Mouse (Mus musculus): Measurements from ENCODE around the gene Zswim8. TPM values are rescaled to one million over a fixed set of nuclear protein-coding genes. Genes with fewer than 3 reads are reported as not detected.

Zswim8 gene
- polyA plus RNA-seq, 1 experiment from 2014 or later = 47.7 TPM

DNA sequence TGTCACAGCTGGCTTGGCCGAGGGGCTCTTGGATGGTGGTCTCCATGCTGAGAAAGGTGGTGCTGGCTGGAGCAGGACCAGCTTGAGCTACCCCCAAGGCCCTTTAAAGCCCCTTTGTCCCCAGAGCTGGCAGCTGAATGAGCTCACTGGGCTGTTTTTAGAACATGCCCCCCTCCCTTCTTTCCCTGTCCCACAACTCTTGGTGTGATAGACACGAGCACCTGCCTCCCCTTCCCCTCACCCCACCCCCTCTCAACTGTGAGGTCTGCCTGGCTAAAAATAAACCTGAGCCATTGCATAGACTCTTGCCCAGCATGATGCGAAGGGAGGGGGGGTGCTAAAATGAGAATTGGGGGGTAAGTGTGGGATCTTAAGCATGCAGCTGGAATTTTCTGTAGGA lies 42.9 kb upstream of the Zswim8 start:
- Histone ChIP-seq H3K9ac (replicated peaks; ENCODE audit: low read length) (no peak overlapping the region), H3K4me1 (ENCODE audit: control insufficient read depth, insufficient read depth, low read length) (peaks cover 14% of the 10 kb centered on the region), H3K27ac (replicated peaks; ENCODE audit: low read depth, low read length) (no peak overlapping the region), H3K27me3 (ENCODE audit: control insufficient read depth, insufficient read depth, low read length) (peaks cover 13% of the 10 kb centered on the region; the same call in 1 of the 2 replicates), H3K36me3 (ENCODE audit: control insufficient read depth, insufficient read depth, low read length) (no peaks in the 10 kb centered on the region), H3K9me3 (ENCODE audit: control insufficient read depth, low read length) (no peaks in the 10 kb centered on the region), H3K4me2 (ENCODE audit: low read length) (no peak overlapping the region), H3K4me3 (replicated peaks; ENCODE audit: low read depth, low read length) (no peak overlapping the region)
- 44% methylated on average over 3 of the region's 3 CpGs for whole genome bisulfite sequencing
- DNase-seq (no peak), ATAC-seq (ENCODE audit: low FRiP score, low TSS enrichment) (no peak)

DNA sequence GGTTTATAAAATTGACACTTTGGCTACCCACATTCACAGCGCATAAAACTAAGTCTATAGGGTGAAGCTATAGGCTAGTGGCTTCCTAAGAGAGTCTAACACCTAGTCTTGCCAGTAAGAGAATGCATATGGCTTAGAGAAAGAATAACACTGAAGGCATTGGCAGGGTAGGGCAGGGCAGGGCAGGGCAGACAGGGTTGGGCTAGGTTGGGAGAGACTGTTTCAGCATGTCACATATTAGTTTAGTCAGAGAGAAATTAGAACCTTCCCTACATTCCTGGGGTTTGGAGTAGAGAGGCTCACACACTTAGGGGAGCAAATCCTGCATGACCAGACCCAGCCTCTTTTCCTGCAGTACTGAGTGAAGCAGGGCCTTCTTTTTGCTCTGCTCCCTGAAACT lies 39.9 kb upstream of the Zswim8 start:
- WGBS = 67% methylated on average over 1 of the region's 1 CpGs
- H3K36me3 ChIP-seq (ENCODE audit: control insufficient read depth, insufficient read depth, low read length) = no peaks in the 10 kb centered on the region
- DNase-seq = no peak
- H3K27ac ChIP-seq (replicated peaks; ENCODE audit: low read depth, low read length) = no peak overlapping the region
- no peak overlapping the region for H3K4me2 ChIP-seq (ENCODE audit: low read length)
- ATAC-seq (ENCODE audit: low FRiP score, low TSS enrichment) = no peak
- H3K27me3 ChIP-seq (ENCODE audit: control insufficient read depth, insufficient read depth, low read length) = peaks cover 12% of the 10 kb centered on the region; the same call in 1 of the 2 replicates
- H3K4me1 ChIP-seq (ENCODE audit: control insufficient read depth, insufficient read depth, low read length) = peaks cover under 1% of the 10 kb centered on the region; the same call in 1 of the 2 replicates
- H3K9ac ChIP-seq (replicated peaks; ENCODE audit: low read length) = no peak overlapping the region
- no peaks in the 10 kb centered on the region for H3K9me3 ChIP-seq (ENCODE audit: control insufficient read depth, low read length)
- no peak overlapping the region for H3K4me3 ChIP-seq (replicated peaks; ENCODE audit: low read depth, low read length)

DNA sequence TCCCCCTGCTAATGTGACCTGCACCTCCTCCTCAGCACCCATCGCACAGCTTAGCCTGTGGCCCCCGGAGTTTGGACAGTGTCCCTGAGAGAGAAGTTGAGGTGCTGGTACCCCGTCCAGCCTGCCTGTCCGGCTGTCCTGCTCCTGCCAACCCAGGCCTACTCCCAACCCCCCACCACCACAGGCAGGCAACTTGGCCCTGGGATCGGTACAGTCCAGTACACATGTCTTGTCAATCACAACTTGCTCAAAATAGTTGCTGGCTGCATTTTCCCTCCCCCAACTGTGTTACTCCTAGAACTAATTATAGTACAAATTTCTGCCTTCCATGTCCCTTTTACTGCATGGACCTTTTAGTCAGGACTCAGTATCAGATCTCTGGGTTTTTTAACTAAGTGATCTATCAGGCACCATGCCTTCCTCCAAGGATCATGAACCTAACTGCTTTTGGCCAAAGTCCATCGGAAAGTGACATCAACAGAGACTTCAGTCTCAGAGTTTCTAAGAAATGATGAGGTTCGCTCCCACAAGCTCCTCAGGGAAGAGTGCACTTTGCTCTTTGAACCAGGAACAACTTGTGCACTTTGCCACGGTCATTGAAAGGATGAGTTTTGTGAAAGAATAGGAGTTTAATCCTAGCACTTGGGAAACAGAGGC lies 39.1 kb upstream of the Zswim8 start, which contains the start of gene Synpo2l:
TSS of gene Synpo2l (minus strand) at position 201 of the 657 bp plus-strand sequence.
- WGBS = 79% methylated on average over 8 of the region's 8 CpGs
- Histone ChIP-seq H3K9me3 (ENCODE audit: control insufficient read depth, low read length) (no peaks in the 10 kb centered on the region), H3K4me1 (ENCODE audit: control insufficient read depth, insufficient read depth, low read length) (no peaks in the 10 kb centered on the region), H3K27me3 (ENCODE audit: control insufficient read depth, insufficient read depth, low read length) (peaks cover 5% of the 10 kb centered on the region; the same call in 1 of the 2 replicates), H3K4me3 (replicated peaks; ENCODE audit: low read depth, low read length) (no peak within 1 kb of the TSS), H3K27ac (replicated peaks; ENCODE audit: low read depth, low read length) (no peak within 1 kb of the TSS), H3K36me3 (ENCODE audit: control insufficient read depth, insufficient read depth, low read length) (no peaks in the 10 kb centered on the region), H3K9ac (replicated peaks; ENCODE audit: low read length) (no peak within 1 kb of the TSS), H3K4me2 (ENCODE audit: low read length) (no peak within 1 kb of the TSS)
- no peak for ATAC-seq (ENCODE audit: low FRiP score, low TSS enrichment)
- no peak for DNase-seq

DNA sequence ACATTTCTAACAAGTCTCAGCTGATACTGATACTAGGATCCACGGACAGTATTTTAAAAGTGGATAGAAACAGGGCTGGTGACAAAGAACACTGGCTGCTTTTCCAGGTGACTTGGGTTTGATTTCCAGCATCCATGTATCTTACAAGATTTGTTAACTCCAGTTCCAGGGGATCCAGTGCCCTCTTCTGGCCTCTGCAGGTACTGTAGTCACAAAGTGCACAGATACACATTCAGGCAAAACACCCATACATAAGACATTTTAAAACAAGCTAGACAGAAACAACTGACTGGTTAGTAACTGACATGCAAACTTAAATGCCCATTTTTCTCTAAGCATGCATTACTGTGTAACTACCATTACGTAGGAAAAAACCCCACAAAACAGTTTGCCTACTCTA lies 34.4 kb upstream of the Zswim8 start:
- H3K9ac ChIP-seq (replicated peaks; ENCODE audit: low read length) = no peak overlapping the region
- peaks cover 19% of the 10 kb centered on the region for H3K36me3 ChIP-seq (ENCODE audit: control insufficient read depth, insufficient read depth, low read length)
- 88% methylated on average over 2 of the region's 2 CpGs for WGBS
- H3K27ac ChIP-seq (replicated peaks; ENCODE audit: low read depth, low read length) = no peak overlapping the region
- no peaks in the 10 kb centered on the region for H3K9me3 ChIP-seq (ENCODE audit: control insufficient read depth, low read length)
- peaks cover 16% of the 10 kb centered on the region for H3K4me1 ChIP-seq (ENCODE audit: control insufficient read depth, insufficient read depth, low read length)
- no peak for ATAC-seq (ENCODE audit: low FRiP score, low TSS enrichment)
- DNase-seq = peak; percentile 51
- H3K4me2 ChIP-seq (ENCODE audit: low read length) = peak overlapping the region; percentile 71; the same call in 1 of the 2 replicates
- no peaks in the 10 kb centered on the region for H3K27me3 ChIP-seq (ENCODE audit: control insufficient read depth, insufficient read depth, low read length)
- H3K4me3 ChIP-seq (replicated peaks; ENCODE audit: low read depth, low read length) = no peak overlapping the region

DNA sequence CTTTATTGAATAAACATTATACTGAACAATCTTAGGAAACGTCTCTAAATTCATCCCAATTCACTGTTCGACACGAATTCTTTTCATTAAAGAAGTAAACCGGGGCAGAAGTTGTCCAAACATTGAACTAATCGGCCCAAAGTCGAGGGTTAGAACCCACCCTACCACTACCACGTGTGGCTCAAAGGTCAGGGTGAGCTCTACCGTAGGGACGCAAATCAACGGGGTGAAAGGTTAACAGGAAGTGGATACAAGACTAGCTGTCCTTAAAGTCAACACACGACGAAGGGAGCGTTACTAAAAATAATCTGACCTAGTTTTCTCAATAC lies 33.7 kb upstream of the Zswim8 start:
- DNase-seq = no peak
- peaks cover 26% of the 10 kb centered on the region for H3K36me3 ChIP-seq (ENCODE audit: control insufficient read depth, insufficient read depth, low read length)
- peaks cover 16% of the 10 kb centered on the region for H3K4me1 ChIP-seq (ENCODE audit: control insufficient read depth, insufficient read depth, low read length)
- peak overlapping the region; percentile 89 for H3K4me3 ChIP-seq (replicated peaks; ENCODE audit: low read depth, low read length)
- H3K27ac ChIP-seq (replicated peaks; ENCODE audit: low read depth, low read length) = peak overlapping the region; percentile 52; the same call in 1 of the 2 replicates
- no peaks in the 10 kb centered on the region for H3K27me3 ChIP-seq (ENCODE audit: control insufficient read depth, insufficient read depth, low read length)
- peak; percentile 79 for ATAC-seq (ENCODE audit: low FRiP score, low TSS enrichment)
- no peaks in the 10 kb centered on the region for H3K9me3 ChIP-seq (ENCODE audit: control insufficient read depth, low read length)
- no peak overlapping the region; the same call in 1 of the 2 replicates for H3K9ac ChIP-seq (replicated peaks; ENCODE audit: low read length)
- peak overlapping the region; percentile 71 for H3K4me2 ChIP-seq (ENCODE audit: low read length)
- 12% methylated on average over 13 of the region's 13 CpGs for WGBS

DNA sequence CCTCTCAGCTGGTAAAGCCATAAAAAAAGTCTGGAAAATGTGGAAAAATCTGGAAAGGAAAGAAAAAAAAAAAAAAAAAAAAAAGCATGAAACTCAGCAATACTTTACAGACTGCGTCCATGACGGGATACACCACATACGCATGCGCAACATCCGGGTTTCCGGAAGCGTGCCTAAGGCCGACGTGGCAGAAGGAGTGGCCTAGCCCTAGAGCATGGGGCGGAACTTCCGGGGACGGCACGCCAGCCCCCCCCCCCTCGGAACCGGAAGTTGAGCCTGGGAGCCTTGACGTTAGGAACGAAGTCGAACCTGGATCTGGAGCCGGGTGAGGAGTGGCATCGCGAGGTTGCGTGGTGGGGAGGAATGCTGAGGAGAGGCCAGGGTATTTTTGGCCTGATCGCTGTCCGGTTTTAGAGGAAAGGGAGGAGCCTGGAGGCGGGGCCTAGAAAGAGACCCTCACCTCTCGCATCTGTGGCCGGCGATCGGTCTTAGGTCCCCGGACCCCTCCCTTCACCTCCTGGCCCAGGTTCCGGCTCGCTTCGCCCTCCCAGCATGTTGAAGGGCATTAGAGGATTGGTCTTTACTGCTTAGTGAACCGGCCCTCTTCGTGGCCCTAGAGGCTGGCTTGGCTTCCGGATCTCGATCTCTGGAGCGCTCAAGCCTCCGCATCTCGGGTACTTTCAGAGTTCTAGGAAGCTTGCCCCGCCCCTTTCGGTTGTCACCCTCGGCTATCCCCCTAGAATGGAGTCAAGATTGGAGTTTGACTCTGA lies 33.1 kb upstream of the Zswim8 start, which contains the start of gene Sec24c:
TSS of gene Sec24c (plus strand) at position 245 of the 770 bp plus-strand sequence.
- ATAC-seq (ENCODE audit: low FRiP score, low TSS enrichment) (peak; percentile 98), DNase-seq (peak; percentile 100)
- Histone ChIP-seq H3K27me3 (ENCODE audit: control insufficient read depth, insufficient read depth, low read length) (no peaks in the 10 kb centered on the region), H3K36me3 (ENCODE audit: control insufficient read depth, insufficient read depth, low read length) (peaks cover 31% of the 10 kb centered on the region), H3K4me1 (ENCODE audit: control insufficient read depth, insufficient read depth, low read length) (peaks cover 16% of the 10 kb centered on the region), H3K9ac (replicated peaks; ENCODE audit: low read length) (peak within 1 kb of the TSS; percentile 74), H3K9me3 (ENCODE audit: control insufficient read depth, low read length) (no peaks in the 10 kb centered on the region), H3K27ac (replicated peaks; ENCODE audit: low read depth, low read length) (peak within 1 kb of the TSS; percentile 82), H3K4me3 (replicated peaks; ENCODE audit: low read depth, low read length) (peak within 1 kb of the TSS; percentile 89), H3K4me2 (ENCODE audit: low read length) (peak within 1 kb of the TSS; percentile 76)
- under 1% methylated on average over 43 of the region's 43 CpGs for WGBS

DNA sequence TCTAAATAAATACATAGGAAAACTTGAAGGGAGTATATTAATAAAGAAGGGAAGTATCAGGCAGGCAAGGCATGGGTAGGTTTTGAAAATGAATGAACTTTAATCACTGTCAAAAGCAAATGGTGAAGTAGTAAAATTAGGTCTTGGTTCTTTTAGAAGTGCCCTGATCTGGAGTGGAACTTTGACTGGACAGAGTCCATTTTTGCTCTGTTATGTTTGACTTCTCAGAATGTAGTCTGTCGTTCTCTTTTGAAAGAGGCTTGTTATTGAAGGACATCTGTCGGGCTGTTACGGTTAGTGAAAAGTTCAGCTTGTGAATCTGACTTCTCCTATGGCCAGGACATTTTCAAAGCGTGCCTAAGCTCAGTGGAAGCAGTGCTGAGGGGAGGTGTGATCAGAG lies 29.4 kb upstream of the Zswim8 start:
- Histone ChIP-seq H3K4me1 (ENCODE audit: control insufficient read depth, insufficient read depth, low read length) (peaks cover 16% of the 10 kb centered on the region), H3K27ac (replicated peaks; ENCODE audit: low read depth, low read length) (no peak overlapping the region), H3K4me2 (ENCODE audit: low read length) (no peak overlapping the region), H3K36me3 (ENCODE audit: control insufficient read depth, insufficient read depth, low read length) (peaks cover 67% of the 10 kb centered on the region), H3K4me3 (replicated peaks; ENCODE audit: low read depth, low read length) (no peak overlapping the region), H3K9ac (replicated peaks; ENCODE audit: low read length) (no peak overlapping the region), H3K27me3 (ENCODE audit: control insufficient read depth, insufficient read depth, low read length) (no peaks in the 10 kb centered on the region), H3K9me3 (ENCODE audit: control insufficient read depth, low read length) (no peaks in the 10 kb centered on the region)
- 91% methylated on average over 4 of the region's 4 CpGs for whole genome bisulfite sequencing
- ATAC-seq (ENCODE audit: low FRiP score, low TSS enrichment) (no peak), DNase-seq (no peak)

DNA sequence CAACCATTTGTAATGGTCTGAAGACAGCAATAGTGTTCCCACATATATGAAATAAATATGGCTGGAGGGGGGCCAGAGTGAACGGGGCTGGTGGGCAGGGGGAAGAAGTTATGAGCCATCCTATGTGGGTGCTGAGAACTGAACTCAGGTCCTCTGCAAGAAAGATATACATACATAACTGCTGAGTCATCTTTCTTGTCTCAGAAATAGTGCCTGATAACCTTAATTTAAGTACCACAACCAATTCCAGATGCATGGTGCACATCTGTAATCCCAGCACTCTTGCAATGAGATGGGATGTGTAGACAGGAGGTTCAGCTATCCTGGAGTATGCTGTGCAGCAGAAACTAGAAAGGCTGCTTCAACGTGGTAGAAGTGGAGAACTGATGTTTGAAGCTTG lies 25.6 kb upstream of the Zswim8 start:
- 89% methylated on average over 2 of the region's 2 CpGs for WGBS

More for the DNA sequence above, 25.6 kb upstream of the Zswim8 start:
- no peak overlapping the region for H3K9ac ChIP-seq (replicated peaks; ENCODE audit: low read length)
- peaks cover 96% of the 10 kb centered on the region for H3K36me3 ChIP-seq (ENCODE audit: control insufficient read depth, insufficient read depth, low read length)
- H3K9me3 ChIP-seq (ENCODE audit: control insufficient read depth, low read length) = no peaks in the 10 kb centered on the region
- ATAC-seq (ENCODE audit: low FRiP score, low TSS enrichment) (no peak), DNase-seq (no peak)
- no peak overlapping the region for H3K27ac ChIP-seq (replicated peaks; ENCODE audit: low read depth, low read length)
- H3K4me3 ChIP-seq (replicated peaks; ENCODE audit: low read depth, low read length) = no peak overlapping the region
- no peaks in the 10 kb centered on the region for H3K4me1 ChIP-seq (ENCODE audit: control insufficient read depth, insufficient read depth, low read length)
- no peaks in the 10 kb centered on the region for H3K27me3 ChIP-seq (ENCODE audit: control insufficient read depth, insufficient read depth, low read length)
- H3K4me2 ChIP-seq (ENCODE audit: low read length) = no peak overlapping the region
